Mouse (Mus musculus) B cell, adult 2 months (primary cell): ENCODE measurements around the gene Synj1.

Source experiments
- DNase-seq, 2 experiments: peaks; one replicate each; pipeline ENCODE4 v3.0.0; 2022

Gene Synj1

GRCm38 (mm10) chr16:90941246-90941645 is 69.9 kb downstream of the Synj1 start:
- DNase-seq: no peak

- DNase-seq: peak; percentile 92 to 93
These were observed 76.3 kb downstream of the Synj1 start, which contains the start of gene Cfap298 for GRCm38 (mm10) chr16:90934687-90935328. Gene Cfap298, minus strand, starts transcription at chr16:90935114.

DNA sequence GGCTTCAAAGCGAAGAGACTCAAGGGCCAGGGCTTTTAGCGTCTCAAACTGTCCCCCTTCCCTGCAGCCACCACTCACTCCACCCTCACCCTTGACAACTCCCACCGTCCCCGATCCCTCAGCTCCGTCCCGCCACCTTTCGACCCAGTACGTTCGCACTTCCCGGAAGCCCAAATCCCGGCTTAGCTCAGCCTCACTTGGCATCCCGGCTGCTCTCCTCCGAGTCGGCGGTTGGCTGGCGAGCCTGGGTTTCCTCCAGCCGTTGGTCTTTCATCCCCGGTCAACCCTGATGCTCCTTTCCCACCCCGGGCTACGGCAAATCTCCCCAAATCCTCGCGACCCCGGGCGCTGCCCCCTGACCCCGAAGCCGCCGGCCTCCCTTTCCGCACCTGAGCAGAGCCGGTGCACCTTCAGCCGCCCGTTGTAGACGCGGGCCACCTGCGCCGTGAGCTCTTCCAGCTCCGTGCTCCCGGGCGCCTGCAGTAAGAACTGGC is 76.9 kb downstream of the Synj1 start:
- no peak for DNase-seq

DNA sequence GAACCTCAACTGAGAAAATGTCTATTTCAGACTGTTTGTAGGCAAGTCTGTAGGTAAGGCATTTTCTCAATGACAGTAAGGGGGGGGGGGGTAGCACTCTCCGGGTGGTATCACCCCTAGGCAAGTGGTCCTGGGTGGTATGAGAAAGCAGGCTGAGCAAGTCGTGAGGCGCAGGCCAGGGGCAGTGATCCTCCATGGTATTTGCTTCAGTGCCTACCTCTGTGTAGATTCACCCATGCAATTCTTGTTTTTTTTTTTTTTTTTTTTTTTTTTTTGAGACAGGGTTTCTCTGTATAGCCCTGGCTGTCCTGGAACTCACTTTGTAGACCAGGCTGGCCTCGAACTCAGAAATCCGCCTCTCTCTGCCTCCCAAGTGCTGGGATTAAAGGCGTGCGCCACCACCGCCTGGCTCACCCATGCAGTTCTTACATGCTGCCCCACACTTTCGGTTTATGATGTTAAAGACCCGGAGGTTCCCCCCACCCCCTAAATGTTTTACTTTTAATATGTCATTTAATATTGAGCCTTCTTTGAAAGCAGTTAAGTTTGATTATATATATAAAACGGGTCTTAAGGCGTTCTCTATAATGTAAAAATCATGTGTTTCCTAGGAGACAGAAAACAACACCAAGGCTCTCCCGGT is 77.5 kb downstream of the Synj1 start:
- peak; percentile 6 to 15 for DNase-seq

- DNase-seq: no peak
These were observed 83.7 kb downstream of the Synj1 start for GRCm38 (mm10) chr16:90927446-90927845.

DNA sequence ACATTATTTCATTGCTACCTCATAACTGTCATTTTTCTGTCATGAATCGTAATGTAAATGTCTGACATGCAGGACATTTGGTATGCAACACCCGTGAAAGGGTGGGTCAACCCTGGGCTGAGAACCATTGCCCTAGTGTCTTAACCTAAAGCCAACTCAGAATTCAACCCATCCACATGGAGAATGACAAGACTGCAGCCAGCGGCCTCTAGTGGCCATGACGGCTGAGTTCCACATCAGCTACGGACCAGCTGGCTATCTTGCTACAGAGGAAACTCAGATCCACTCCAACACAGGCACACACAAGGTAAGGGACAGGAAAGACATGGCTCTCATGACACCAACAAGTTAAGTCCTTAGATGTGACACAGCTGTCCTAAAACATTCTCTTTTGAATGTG is 85.6 kb downstream of the Synj1 start:
- DNase-seq: peak; percentile 27 to 40

GRCm38 (mm10) chr16:90924606-90925370 is 86.3 kb downstream of the Synj1 start:
- DNase-seq: no peak

GRCm38 (mm10) chr16:90921471-90922159 is 89.5 kb downstream of the Synj1 start:
- DNase-seq: no peak

GRCm38 (mm10) chr16:90917156-90917555 is 94.0 kb downstream of the Synj1 start:
- no peak for DNase-seq

DNA sequence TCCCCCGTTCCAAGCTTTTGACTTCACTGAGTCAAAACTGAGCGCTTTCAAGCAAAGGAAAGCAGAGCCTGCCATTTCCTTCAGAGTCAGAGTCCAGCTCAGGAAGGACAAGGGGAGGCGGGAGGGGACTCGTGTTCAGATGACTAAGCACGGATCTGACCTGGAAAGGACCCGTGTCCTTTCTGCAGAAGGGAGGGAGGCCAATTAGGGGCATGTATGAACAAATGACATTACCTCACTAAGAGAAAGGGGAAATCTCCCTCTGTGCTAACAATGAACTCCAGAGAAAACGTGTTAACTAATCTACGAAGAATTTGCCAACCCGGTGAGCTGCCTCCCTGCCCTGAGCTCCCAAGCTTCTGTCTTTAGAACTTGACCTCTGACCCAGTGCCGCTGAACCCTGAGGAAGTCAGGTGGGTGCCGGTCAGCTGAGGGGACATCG is 95.0 kb downstream of the Synj1 start:
- DNase-seq: no peak

DNA sequence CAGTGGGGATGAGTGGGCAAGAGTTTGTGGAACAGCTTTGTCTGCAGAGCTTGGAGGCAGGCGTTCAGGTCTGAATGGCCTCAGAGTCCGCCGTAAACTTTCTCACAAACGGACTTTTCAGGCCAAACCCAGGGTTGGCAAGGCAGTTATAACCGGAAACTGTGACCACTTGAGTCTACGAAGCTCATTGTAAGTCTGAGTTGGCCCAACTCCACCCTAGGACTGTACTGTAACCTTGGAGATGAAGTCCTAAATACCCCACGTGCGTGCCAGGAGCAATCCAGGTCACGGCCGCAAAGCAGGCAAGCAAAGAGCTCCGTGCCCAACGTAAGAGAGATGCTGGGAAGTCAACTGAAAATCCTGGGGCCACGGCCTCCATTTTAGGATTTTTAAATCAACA is 99.3 kb downstream of the Synj1 start:
- no peak for DNase-seq

- DNase-seq: no peak
These were observed 100.1 kb downstream of the Synj1 start for GRCm38 (mm10) chr16:90910855-90911533.

DNA sequence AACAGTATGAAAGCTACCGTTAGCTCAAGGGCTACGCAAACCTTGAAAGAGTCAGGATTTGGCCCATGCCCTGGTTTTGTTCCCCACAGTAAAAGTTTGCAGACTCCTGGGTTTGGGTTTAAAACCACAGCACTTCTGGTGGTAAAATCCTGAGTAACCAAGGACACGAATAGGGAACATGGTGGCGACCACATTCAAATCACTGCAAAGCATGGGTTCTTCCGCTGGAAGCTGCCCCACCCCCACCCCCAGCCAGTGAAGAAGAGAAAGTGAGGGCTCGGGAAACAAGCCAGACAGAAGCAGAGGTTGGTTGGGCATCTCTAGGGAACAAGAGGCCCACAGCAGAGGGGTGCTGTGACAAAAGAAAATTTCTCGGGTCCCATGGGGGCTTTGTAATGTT is 103.9 kb downstream of the Synj1 start:
- DNase-seq: no peak

DNA sequence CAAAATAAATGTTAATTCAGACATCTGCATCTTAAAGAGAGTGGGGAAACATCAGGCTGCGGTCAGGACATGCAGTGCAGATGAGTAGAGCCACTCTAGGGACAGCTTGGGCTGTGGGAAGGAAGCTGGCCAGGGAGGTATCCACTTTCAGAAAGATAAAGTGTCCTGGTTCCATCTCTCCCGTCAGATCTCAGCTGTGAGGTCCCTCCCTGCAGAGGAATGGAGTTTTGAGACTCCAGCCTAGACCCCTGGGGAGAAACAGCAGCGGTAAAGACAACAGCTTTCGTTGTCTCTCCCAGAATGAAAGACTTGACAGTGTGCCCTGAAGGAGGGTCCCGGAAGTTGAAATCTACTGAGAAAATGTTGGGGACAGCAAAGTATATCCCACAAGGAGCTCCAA is 107.8 kb downstream of the Synj1 start:
- no peak for DNase-seq

DNA sequence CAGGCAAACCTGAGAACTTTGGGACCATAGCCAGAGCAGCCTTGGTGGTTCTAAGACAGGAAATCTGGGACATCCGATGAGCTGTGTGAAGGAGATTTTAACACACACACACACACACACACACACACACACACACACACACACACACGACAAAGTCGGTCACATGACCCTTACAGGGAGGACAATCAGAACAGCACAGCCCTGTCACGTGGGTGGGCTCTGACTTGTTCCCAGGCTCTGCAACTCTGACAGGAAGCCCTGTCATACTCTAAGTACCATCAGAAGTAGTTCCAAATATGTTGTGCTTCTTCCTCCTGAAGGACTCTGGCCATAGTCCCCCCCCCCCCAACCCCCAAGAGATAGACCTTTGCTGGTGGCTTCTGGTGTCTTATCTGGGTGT is 109.7 kb downstream of the Synj1 start:
- no peak for DNase-seq

DNA sequence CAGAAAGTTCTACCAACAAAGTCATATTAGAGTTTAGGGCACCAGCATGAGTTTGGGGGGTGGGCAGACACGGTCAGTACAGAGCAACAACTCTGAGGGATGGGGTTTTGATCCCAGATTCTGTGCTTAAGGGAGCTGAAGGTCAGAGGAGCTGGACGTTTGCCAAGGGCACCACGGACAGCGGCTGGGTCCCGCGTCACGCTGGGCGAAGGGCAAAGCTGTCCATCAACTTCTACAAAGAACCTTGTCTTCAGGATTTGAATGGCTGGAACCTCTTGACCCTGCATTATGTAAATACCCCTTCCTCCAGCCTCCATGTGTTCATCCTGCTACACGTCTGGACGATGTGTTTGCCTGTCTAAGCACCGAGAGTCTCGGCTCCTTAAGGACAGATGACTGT is 111.6 kb downstream of the Synj1 start:
- DNase-seq: no peak

GRCm38 (mm10) chr16:90897651-90898050 is 113.5 kb downstream of the Synj1 start:
- no peak for DNase-seq

- no peak for DNase-seq
These were observed 117.3 kb downstream of the Synj1 start for GRCm38 (mm10) chr16:90893792-90894191.

GRCm38 (mm10) chr16:90893019-90893418 is 118.1 kb downstream of the Synj1 start:
- no peak for DNase-seq

GRCm38 (mm10) chr16:90892081-90892480 is 119.0 kb downstream of the Synj1 start:
- DNase-seq: no peak

DNA sequence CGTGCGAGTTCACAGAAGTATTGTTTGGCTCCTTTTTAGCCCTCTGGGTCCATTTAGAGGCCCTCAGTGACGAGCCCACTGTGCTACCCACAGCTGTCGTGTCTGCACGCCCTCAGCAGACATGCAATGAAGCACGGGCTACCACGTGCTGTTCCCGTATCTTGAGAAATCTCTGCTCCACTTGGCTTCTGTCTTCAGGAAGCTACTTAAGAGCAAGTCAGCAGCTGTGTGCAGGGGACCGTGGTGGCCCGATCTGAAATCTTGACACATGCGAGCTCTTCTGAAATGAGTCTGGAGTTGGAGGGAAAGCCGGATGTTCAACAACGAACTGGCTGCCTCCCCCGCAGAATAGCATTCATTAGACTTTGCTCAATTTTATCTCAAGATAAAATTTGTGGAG is 119.5 kb downstream of the Synj1 start:
- DNase-seq: no peak

DNA sequence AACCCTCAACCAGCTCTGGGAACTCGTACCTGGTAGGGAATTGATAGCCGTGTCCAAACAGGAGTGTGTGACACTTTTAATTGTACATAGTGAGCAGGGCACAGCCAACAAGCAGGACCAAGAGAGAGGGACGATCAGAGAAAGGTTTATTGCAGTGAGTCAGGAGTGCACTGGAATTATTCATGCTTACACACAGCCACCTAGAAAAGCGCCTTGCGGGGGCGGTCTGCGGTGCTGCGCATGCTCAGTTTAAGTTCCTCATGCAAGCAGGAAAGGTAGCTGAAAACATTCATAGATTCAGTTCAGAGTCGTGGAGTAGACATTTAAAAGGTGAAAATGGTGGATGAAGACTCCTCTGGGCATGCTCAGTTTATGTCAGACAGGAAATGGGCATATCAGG is 120.4 kb downstream of the Synj1 start:
- DNase-seq: no peak
